Mouse (Mus musculus) gastrocnemius, postnatal 36 days (tissue): Measurements from ENCODE around the gene Tmem52. TPM values are rescaled to one million over a fixed set of nuclear protein-coding genes. Genes with fewer than 3 reads are reported as not detected.

Source experiments
- DNase-seq, 2 experiments: peaks; one replicate each; pipeline ENCODE4 v3.0.0; 2022
- intact Hi-C: fragments of 180-260 bp; cut with DNase I; formaldehyde crosslinking; loops from one replicate; pipeline ENCODE4 v1.15.1; 2025
- total RNA-seq, 2 experiments: library from RNA; stranded (reverse); gene quantifications; 2 replicates each; pipeline ENCODE4 v1.2.3; 2021

Gene Tmem52
- total RNA-seq, 2 experiments from 2014 or later: 245 to 257 TPM

- no peak for DNase-seq
- intact Hi-C loops: no loop called here
Measured at GRCm38 (mm10) chr4:155497963-155498362, 29.0 kb downstream of the Tmem52 start.

DNA sequence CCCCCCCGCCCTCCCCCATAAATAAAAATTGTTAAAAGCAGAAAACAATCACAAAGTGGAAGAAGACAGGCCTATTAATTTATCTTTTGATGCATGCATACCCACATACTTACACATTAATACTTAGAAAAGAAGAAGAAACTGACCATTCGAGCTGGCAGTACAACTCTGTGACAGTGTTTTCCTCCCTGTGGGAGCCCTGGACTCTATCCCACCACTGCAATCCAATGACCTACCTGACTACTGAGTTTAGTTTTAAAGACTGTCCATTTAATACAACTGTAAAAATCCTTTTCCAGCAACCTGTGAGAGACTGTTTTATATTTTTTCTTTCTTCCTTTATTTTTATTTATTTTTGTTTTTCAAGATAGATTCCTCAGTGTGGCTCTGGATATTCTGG is 32.2 kb downstream of the Tmem52 start:
- intact Hi-C loops: loop anchor here (5.0 kb wide), 1 partner anchor 46 kb away; no protein-coding TSS in a partner anchor
- DNase-seq: no peak

GRCm38 (mm10) chr4:155505067-155505466 is 36.2 kb downstream of the Tmem52 start:
- DNase-seq: no peak
- intact Hi-C loops: no loop called here

DNA sequence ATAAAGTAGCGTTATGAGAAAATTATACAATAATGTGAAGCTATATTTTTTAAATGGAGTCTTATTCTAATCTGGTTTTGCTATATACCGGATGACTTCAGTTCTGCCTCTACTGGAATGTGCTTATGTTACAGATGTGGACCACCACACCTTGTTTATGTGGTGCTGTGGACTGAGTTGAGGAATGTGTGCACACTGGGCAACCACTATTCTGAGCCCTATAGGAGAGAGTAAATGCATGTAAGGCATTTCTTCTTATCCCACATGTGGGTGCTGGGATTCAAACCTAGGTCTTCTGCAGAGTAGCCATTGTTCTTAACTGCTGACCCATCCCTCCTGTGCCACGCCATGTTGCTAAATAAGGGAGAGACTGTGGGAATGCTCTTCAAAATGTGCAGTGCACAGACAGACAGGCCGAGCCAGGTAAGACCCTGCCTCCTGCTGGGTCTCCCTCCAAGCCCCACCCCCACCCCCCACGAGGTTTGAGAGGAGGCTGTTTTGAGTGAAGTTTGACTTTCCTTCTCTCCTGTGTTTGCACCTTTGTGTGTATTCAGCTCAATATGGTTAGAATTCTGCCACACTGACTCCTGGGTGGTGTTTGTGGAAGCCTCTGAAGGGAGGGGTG is 36.9 kb downstream of the Tmem52 start:
- DNase-seq: no peak
- intact Hi-C loops: no loop called here

- DNase-seq: no peak
- intact Hi-C loops: no loop called here
Measured at GRCm38 (mm10) chr4:155508614-155509013, 39.7 kb downstream of the Tmem52 start.

- intact Hi-C loops: no loop called here
Measured at GRCm38 (mm10) chr4:155510981-155511380, 42.1 kb downstream of the Tmem52 start.

GRCm38 (mm10) chr4:155514810-155515209 is 45.9 kb downstream of the Tmem52 start:
- no peak for DNase-seq
- intact Hi-C loops: no loop called here

More at GRCm38 (mm10) chr4:155510981-155511380, 42.1 kb downstream of the Tmem52 start:
- DNase-seq: no peak

DNA sequence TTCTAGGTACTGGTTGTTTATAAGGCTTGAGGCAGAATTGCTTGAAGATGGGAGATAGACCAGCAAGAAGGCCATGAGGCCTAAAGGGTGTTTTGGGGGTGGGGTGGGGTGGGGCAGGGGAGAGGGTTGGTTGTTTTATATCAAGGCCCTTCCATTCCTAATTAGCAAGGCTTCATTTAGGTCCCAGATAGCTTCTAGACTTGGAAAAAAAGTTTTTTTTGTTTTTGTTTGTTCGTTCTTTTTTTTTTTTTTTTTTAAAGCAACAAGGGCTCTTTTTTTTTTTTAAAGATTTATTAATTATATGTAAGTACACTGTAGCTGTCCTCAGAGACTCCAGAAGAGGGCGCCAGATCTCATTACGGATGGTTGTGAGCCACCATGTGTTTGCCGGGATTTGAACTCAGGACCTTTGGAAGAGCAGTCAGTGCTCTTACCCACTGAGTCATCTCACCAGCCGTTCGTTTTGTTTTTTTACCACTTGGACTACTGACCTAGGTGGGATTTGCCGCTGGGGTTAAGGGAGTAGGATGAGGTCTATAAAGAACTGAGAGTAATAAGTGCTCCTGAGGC is 49.1 kb downstream of the Tmem52 start:
- intact Hi-C loops: no loop called here
- DNase-seq: no peak

Other genes starting within 250 kb of the Tmem52 start
- 10 to 100 TPM; 28.7 to 30.2 TPM for gene Ski, start 246.5 kb upstream of the Tmem52 start, total RNA-seq
- 1 to 10 TPM; 3.1 to 4.7 TPM for gene Faap20, start 219.3 kb upstream of the Tmem52 start, total RNA-seq
- gene Prkcz, start 107.8 kb upstream of the Tmem52 start, total RNA-seq: 1 to 10 TPM in 1 of 2 experiments, under 1 TPM in 1; 0.87 to 1.2 TPM
- gene Gabrd, start 71.0 kb upstream of the Tmem52 start, total RNA-seq: under 1 TPM; 0.23 to 0.25 TPM
- under 1 TPM; 0.15 to 0.38 TPM for gene Cfap74, start 59.9 kb upstream of the Tmem52 start, total RNA-seq
- 10 to 100 TPM; 55.4 to 63.3 TPM for gene Gnb1, start 22.2 kb downstream of the Tmem52 start, total RNA-seq
- gene Nadk, start 93.3 kb downstream of the Tmem52 start, total RNA-seq: 10 to 100 TPM; 16.6 to 16.9 TPM
- gene Slc35e2, start 132.3 kb downstream of the Tmem52 start, total RNA-seq: 1 to 10 TPM; 2.9 to 3.8 TPM
- 10 to 100 TPM; 20.6 to 28.1 TPM for gene Cdk11b, start 155.7 kb downstream of the Tmem52 start, total RNA-seq
- not detected for gene Gm10563, start 176.3 kb downstream of the Tmem52 start, total RNA-seq
- gene Mmp23, start 184.3 kb downstream of the Tmem52 start, total RNA-seq: 1 to 10 TPM; 2.2 to 3.5 TPM
- gene Mib2, start 200.1 kb downstream of the Tmem52 start, total RNA-seq: 10 to 100 TPM; 13.8 to 15.2 TPM
- gene Fndc10, start 225.2 kb downstream of the Tmem52 start, total RNA-seq: 1 to 10 TPM; 1.2 to 1.3 TPM
- 10 to 100 TPM; 32.3 to 34.8 TPM for gene Ssu72, start 235.7 kb downstream of the Tmem52 start, total RNA-seq